Mouse (Mus musculus): ENCODE data around the gene Ccn5. TPM values are rescaled to one million over a fixed set of nuclear protein-coding genes. Genes with fewer than 3 reads are reported as not detected.

Ccn5 gene
- 1.4 and 2.9 TPM in 2 replicates for polyA plus RNA-seq (2015; fragmentation: Nextera tagmentation; extraction: Ambion mirVana)

GRCm38 (mm10) chr2:163820607-163821006 is at the start of gene Ccn5:
TSS of gene Ccn5 (plus strand) at chr2:163820861.
- Histone ChIP-seq H3K4me3 (replicated peaks) (no peak within 1 kb of the TSS), H3K36me3 (no peaks in the 10 kb centered on the region), H3K9me3 (replicated peaks) (no peaks in the 10 kb centered on the region), H3K27me3 (no peaks in the 10 kb centered on the region), H3K27ac (replicated peaks) (no peak within 1 kb of the TSS), H3K4me2 (replicated peaks) (no peak within 1 kb of the TSS), H3K4me1 (peaks cover 16% of the 10 kb centered on the region), H3K9ac (no peak within 1 kb of the TSS)
- no peak for ATAC-seq (ENCODE audit: insufficient number of reproducible peaks, low FRiP score, low TSS enrichment, low read depth)
- WGBS: 70% methylated on average over 4 of the region's 4 CpGs

- no peak for ATAC-seq (ENCODE audit: insufficient number of reproducible peaks, low FRiP score, low TSS enrichment, low read depth)
- H3K27me3 ChIP-seq: 0 out of 2 replicates have a peak, but pooled peaks cover 5% of the 10 kb centered on the region
- no peak overlapping the region for H3K27ac ChIP-seq (replicated peaks)
- no peaks in the 10 kb centered on the region for H3K36me3 ChIP-seq
- H3K4me1 ChIP-seq: no peaks in the 10 kb centered on the region
- H3K4me3 ChIP-seq (replicated peaks): no peak overlapping the region
- H3K9ac ChIP-seq: no peak overlapping the region
- no peak overlapping the region for H3K4me2 ChIP-seq (replicated peaks)
- WGBS: 16% methylated on average over 13 of the region's 13 CpGs
- no peaks in the 10 kb centered on the region for H3K9me3 ChIP-seq (replicated peaks)
Observed at GRCm38 (mm10) chr2:163776661-163777060, 44.0 kb upstream of the Ccn5 start.

- Histone ChIP-seq H3K4me1 (no peaks in the 10 kb centered on the region), H3K4me2 (replicated peaks) (no peak overlapping the region), H3K4me3 (replicated peaks) (no peak overlapping the region), H3K27me3 (0 out of 2 replicates have a peak, but pooled peaks cover 5% of the 10 kb centered on the region), H3K27ac (replicated peaks) (no peak overlapping the region), H3K36me3 (no peaks in the 10 kb centered on the region), H3K9me3 (replicated peaks) (no peaks in the 10 kb centered on the region), H3K9ac (no peak overlapping the region)
- WGBS: 1% methylated on average over 2 of the region's 2 CpGs
- ATAC-seq (ENCODE audit: insufficient number of reproducible peaks, low FRiP score, low TSS enrichment, low read depth): no peak
Observed at GRCm38 (mm10) chr2:163777061-163777460, 43.6 kb upstream of the Ccn5 start.

GRCm38 (mm10) chr2:163778896-163779295 is 41.8 kb upstream of the Ccn5 start:
- Histone ChIP-seq H3K27ac (replicated peaks) (no peak overlapping the region), H3K9me3 (replicated peaks) (no peaks in the 10 kb centered on the region), H3K4me1 (no peaks in the 10 kb centered on the region), H3K4me3 (replicated peaks) (no peak overlapping the region), H3K9ac (no peak overlapping the region), H3K36me3 (no peaks in the 10 kb centered on the region), H3K27me3 (0 out of 2 replicates have a peak, but pooled peaks cover 5% of the 10 kb centered on the region), H3K4me2 (replicated peaks) (no peak overlapping the region)
- ATAC-seq (ENCODE audit: insufficient number of reproducible peaks, low FRiP score, low TSS enrichment, low read depth): no peak
- 66% methylated on average over 4 of the region's 4 CpGs for WGBS

GRCm38 (mm10) chr2:163783368-163783767 is 37.3 kb upstream of the Ccn5 start:
- Histone ChIP-seq H3K4me3 (replicated peaks) (no peak overlapping the region), H3K36me3 (no peaks in the 10 kb centered on the region), H3K27me3 (no peaks in the 10 kb centered on the region), H3K4me1 (no peaks in the 10 kb centered on the region), H3K27ac (replicated peaks) (no peak overlapping the region), H3K4me2 (replicated peaks) (no peak overlapping the region), H3K9me3 (replicated peaks) (no peaks in the 10 kb centered on the region), H3K9ac (no peak overlapping the region)
- 82% methylated on average over 6 of the region's 6 CpGs for WGBS
- ATAC-seq (ENCODE audit: insufficient number of reproducible peaks, low FRiP score, low TSS enrichment, low read depth): no peak

- Histone ChIP-seq H3K4me3 (replicated peaks) (no peak overlapping the region), H3K9me3 (replicated peaks) (no peaks in the 10 kb centered on the region), H3K4me2 (replicated peaks) (no peak overlapping the region), H3K27me3 (no peaks in the 10 kb centered on the region), H3K27ac (replicated peaks) (no peak overlapping the region), H3K36me3 (no peaks in the 10 kb centered on the region), H3K4me1 (no peaks in the 10 kb centered on the region), H3K9ac (no peak overlapping the region)
- ATAC-seq (ENCODE audit: insufficient number of reproducible peaks, low FRiP score, low TSS enrichment, low read depth): no peak
- WGBS: 64% methylated on average over 4 of the region's 4 CpGs
Observed at GRCm38 (mm10) chr2:163783901-163784300, 36.8 kb upstream of the Ccn5 start.

GRCm38 (mm10) chr2:163787086-163787485 is 33.6 kb upstream of the Ccn5 start:
- Histone ChIP-seq H3K4me2 (replicated peaks) (no peak overlapping the region), H3K27me3 (no peaks in the 10 kb centered on the region), H3K4me3 (replicated peaks) (no peak overlapping the region), H3K9me3 (replicated peaks) (no peaks in the 10 kb centered on the region), H3K9ac (no peak overlapping the region), H3K4me1 (no peaks in the 10 kb centered on the region), H3K27ac (replicated peaks) (no peak overlapping the region), H3K36me3 (no peaks in the 10 kb centered on the region)
- WGBS: 63% methylated on average over 6 of the region's 6 CpGs
- no peak for ATAC-seq (ENCODE audit: insufficient number of reproducible peaks, low FRiP score, low TSS enrichment, low read depth)

- Histone ChIP-seq H3K27me3 (no peaks in the 10 kb centered on the region), H3K4me2 (replicated peaks) (no peak overlapping the region), H3K36me3 (no peaks in the 10 kb centered on the region), H3K9ac (no peak overlapping the region), H3K9me3 (replicated peaks) (no peaks in the 10 kb centered on the region), H3K4me3 (replicated peaks) (no peak overlapping the region), H3K4me1 (no peaks in the 10 kb centered on the region), H3K27ac (replicated peaks) (no peak overlapping the region)
- 33% methylated on average over 3 of the region's 3 CpGs for WGBS
- peak; percentile 65; the same call in 1 of the 2 replicates for ATAC-seq (ENCODE audit: insufficient number of reproducible peaks, low FRiP score, low TSS enrichment, low read depth)
Observed at GRCm38 (mm10) chr2:163787709-163788108, 33.0 kb upstream of the Ccn5 start.

- Histone ChIP-seq H3K36me3 (no peaks in the 10 kb centered on the region), H3K9me3 (replicated peaks) (no peaks in the 10 kb centered on the region), H3K4me1 (no peaks in the 10 kb centered on the region), H3K27ac (replicated peaks) (no peak overlapping the region), H3K9ac (no peak overlapping the region), H3K4me2 (replicated peaks) (no peak overlapping the region), H3K4me3 (replicated peaks) (no peak overlapping the region), H3K27me3 (no peaks in the 10 kb centered on the region)
- 67% methylated on average over 4 of the region's 4 CpGs for WGBS
- 0 out of 2 replicates have a peak, but pooled peaks have one; percentile 54 for ATAC-seq (ENCODE audit: insufficient number of reproducible peaks, low FRiP score, low TSS enrichment, low read depth)
Observed at GRCm38 (mm10) chr2:163788484-163788883, 32.2 kb upstream of the Ccn5 start.

GRCm38 (mm10) chr2:163798411-163798810 is 22.2 kb upstream of the Ccn5 start:
- Histone ChIP-seq H3K4me2 (replicated peaks) (no peak overlapping the region), H3K9me3 (replicated peaks) (no peaks in the 10 kb centered on the region), H3K9ac (no peak overlapping the region), H3K36me3 (no peaks in the 10 kb centered on the region), H3K27ac (replicated peaks) (peak overlapping the region; percentile 69), H3K27me3 (no peaks in the 10 kb centered on the region), H3K4me3 (replicated peaks) (no peak overlapping the region), H3K4me1 (peaks cover 17% of the 10 kb centered on the region)
- ATAC-seq (ENCODE audit: insufficient number of reproducible peaks, low FRiP score, low TSS enrichment, low read depth): peak; percentile 63
- WGBS: 32% methylated on average over 7 of the region's 7 CpGs

- H3K27me3 ChIP-seq: no peaks in the 10 kb centered on the region
- H3K36me3 ChIP-seq: no peaks in the 10 kb centered on the region
- peaks cover 17% of the 10 kb centered on the region for H3K4me1 ChIP-seq
- no peak overlapping the region for H3K4me3 ChIP-seq (replicated peaks)
- H3K9ac ChIP-seq: no peak overlapping the region
- no peak overlapping the region for H3K4me2 ChIP-seq (replicated peaks)
- H3K27ac ChIP-seq (replicated peaks): no peak overlapping the region
- H3K9me3 ChIP-seq (replicated peaks): no peaks in the 10 kb centered on the region
- WGBS: 20% methylated on average over 3 of the region's 3 CpGs
- ATAC-seq (ENCODE audit: insufficient number of reproducible peaks, low FRiP score, low TSS enrichment, low read depth): no peak
Observed at GRCm38 (mm10) chr2:163800832-163801231, 19.8 kb upstream of the Ccn5 start.

- no peak overlapping the region for H3K9ac ChIP-seq
- WGBS: 29% methylated on average over 5 of the region's 5 CpGs
- peak overlapping the region; percentile 41; the same call in 1 of the 2 replicates for H3K27ac ChIP-seq (replicated peaks)
- no peaks in the 10 kb centered on the region for H3K9me3 ChIP-seq (replicated peaks)
- ATAC-seq (ENCODE audit: insufficient number of reproducible peaks, low FRiP score, low TSS enrichment, low read depth): no peak
- H3K4me2 ChIP-seq (replicated peaks): no peak overlapping the region
- H3K4me3 ChIP-seq (replicated peaks): no peak overlapping the region
- peaks cover 17% of the 10 kb centered on the region for H3K4me1 ChIP-seq
- H3K36me3 ChIP-seq: no peaks in the 10 kb centered on the region
- no peaks in the 10 kb centered on the region for H3K27me3 ChIP-seq
Observed at GRCm38 (mm10) chr2:163801406-163801805, 19.3 kb upstream of the Ccn5 start.

Measured in embryonic facial prominence, embryonic 15.5 days (tissue).